Mouse (Mus musculus) liver, adult 2 months (tissue): ENCODE results near the gene Zfp804a. TPM values are rescaled to one million over a fixed set of nuclear protein-coding genes. Genes with fewer than 3 reads are reported as not detected.

Experiments
- DNase-seq: peaks from one replicate; pipeline ENCODE4 v3.0.0-alpha.2; 2011; ENCODE audit warnings: low read depth, low spot score; ENCODE audit errors: extremely low read depth
- H3K27ac ChIP-seq: fragments of 200-500 bp; replicated peaks from 2 replicates; pipeline ENCODE4 v1.5.1; 2012; ENCODE audit warnings: low read depth, mild to moderate bottlenecking, control low read depth, inconsistent platforms, low read length; ENCODE audit not compliant: insufficient read depth
- H3K27me3 ChIP-seq: fragments of 200-500 bp; 2 replicates; pipeline ENCODE4 v1.6.1; 2012; ENCODE audit warnings: mild to moderate bottlenecking, moderate library complexity, low read length, inconsistent platforms; ENCODE audit not compliant: control insufficient read depth, insufficient read depth
- H3K36me3 ChIP-seq: fragments of 200-500 bp; 2 replicates; pipeline ENCODE4 v1.6.1; 2012; ENCODE audit warnings: low read length, inconsistent platforms; ENCODE audit not compliant: control insufficient read depth, insufficient read depth
- H3K4me1 ChIP-seq: fragments of 200-500 bp; 2 replicates; pipeline ENCODE4 v1.6.1; 2011; ENCODE audit warnings: low read length; ENCODE audit not compliant: control insufficient read depth, insufficient read depth
- H3K4me3 ChIP-seq: fragments of 200-500 bp; 2 replicates; pipeline ENCODE4 v1.5.1; 2011; ENCODE audit warnings: low read depth, mild to moderate bottlenecking, control low read depth, low read length, moderate library complexity; ENCODE audit not compliant: insufficient read depth
- H3K79me2 ChIP-seq: fragments of 200-500 bp; 2 replicates; pipeline ENCODE4 v1.6.1; 2012; ENCODE audit warnings: inconsistent platforms, mild to moderate bottlenecking, low read length, moderate library complexity; ENCODE audit not compliant: control insufficient read depth, insufficient read depth
- H3K9ac ChIP-seq: fragments of 200-500 bp; 2 replicates; pipeline ENCODE4 v1.6.1; 2012; ENCODE audit warnings: low read depth, mild to moderate bottlenecking, control low read depth, inconsistent platforms, low read length
- CTCF ChIP-seq: fragments of 200-500 bp; IDR thresholded peaks from 2 replicates; pipeline ENCODE4 v1.5.1; 2011; ENCODE audit warnings: low read depth, low read length, control low read depth
- POLR2A ChIP-seq: fragments of 200-500 bp; IDR thresholded peaks from 2 replicates; pipeline ENCODE4 v1.6.1; 2011; ENCODE audit warnings: low read length, control low read depth; ENCODE audit not compliant: insufficient read depth; ENCODE audit errors: extremely low read depth
- WGBS: fragments of 180-500 bp; shearing (Covaris S2); methylation state at CpG from one replicate; pipeline ENCODE4 v1.1.7; 2018; 5-methylcytosine and 5-hydroxymethylcytosine counted together
- polyA plus RNA-seq: library from polyadenylated mRNA; depleted of rRNA; stranded (reverse); fragments of >200 nt; gene quantifications from 2 replicates; pipeline ENCODE4 v1.2.3, GENCODE M21; 2012
- total RNA-seq: library from RNA; depleted of rRNA; stranded (reverse); fragments of >200 nt; gene quantifications from 2 replicates; pipeline ENCODE4 v1.2.3, GENCODE M21; 2014

Zfp804a gene
- total and polyA plus RNA-seq, 2 experiments, result not detected

GRCm38 (mm10) chr2:82069172-82069571 is 16.1 kb downstream of the Zfp804a start:
- 55% methylated on average over 1 of the region's 1 CpGs for WGBS
- Histone ChIP-seq H3K4me1 (no peaks in the 10 kb centered on the region), H3K36me3 (no peaks in the 10 kb centered on the region), H3K79me2 (no peaks in the 10 kb centered on the region), H3K4me3 (no peak overlapping the region), H3K9ac (no peak overlapping the region), H3K27ac (no peak overlapping the region), H3K27me3 (no peaks in the 10 kb centered on the region)
- no peak for DNase-seq
- TF ChIP-seq CTCF, result no peak
- TF ChIP-seq POLR2A, result no peak

- WGBS, result 61% methylated on average over 3 of the region's 3 CpGs
- no peaks in the 10 kb centered on the region for H3K4me1 ChIP-seq
- H3K27ac ChIP-seq, result no peak overlapping the region
- TF ChIP-seq POLR2A (no peak), CTCF (no peak)
- no peak overlapping the region for H3K4me3 ChIP-seq
- H3K9ac ChIP-seq, result no peak overlapping the region
- DNase-seq, result no peak
- no peaks in the 10 kb centered on the region for H3K79me2 ChIP-seq
- H3K27me3 ChIP-seq, result no peaks in the 10 kb centered on the region
- no peaks in the 10 kb centered on the region for H3K36me3 ChIP-seq
Measured at GRCm38 (mm10) chr2:82076883-82077282, 23.9 kb downstream of the Zfp804a start.

DNA sequence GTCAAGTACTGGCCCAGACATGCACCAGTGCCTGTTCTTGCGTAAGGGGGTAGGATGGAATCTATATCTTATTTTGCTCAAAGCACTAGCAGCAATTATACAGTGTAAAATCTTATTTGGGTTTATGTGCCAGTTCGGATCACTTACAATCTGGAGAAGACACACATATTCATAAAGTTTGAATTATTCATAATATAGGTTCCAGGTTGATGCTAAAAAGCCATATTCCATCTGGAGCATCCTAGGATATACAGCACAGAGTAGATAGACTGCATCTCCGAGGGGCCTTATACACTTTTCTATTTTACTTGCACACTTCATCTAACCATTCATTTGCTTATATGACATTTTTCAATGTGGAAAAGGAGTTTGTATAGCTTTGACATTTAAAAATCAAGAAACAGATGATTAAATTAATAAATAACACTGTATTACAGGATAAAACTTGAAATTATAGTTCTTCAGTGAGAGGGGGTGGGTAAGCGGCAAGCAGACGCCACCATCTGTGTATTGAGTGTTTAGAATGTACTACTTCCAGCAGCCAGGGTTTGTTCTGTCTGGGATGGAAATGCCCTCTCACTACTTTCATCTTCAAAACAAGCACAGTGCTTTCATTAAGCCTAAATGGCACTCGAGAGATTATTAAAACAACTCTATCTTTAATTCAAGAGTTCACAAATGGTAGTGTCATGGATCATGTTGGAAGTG is 25.4 kb downstream of the Zfp804a start:
- H3K36me3 ChIP-seq, result no peaks in the 10 kb centered on the region
- no peaks in the 10 kb centered on the region for H3K27me3 ChIP-seq
- no peaks in the 10 kb centered on the region for H3K79me2 ChIP-seq
- H3K4me1 ChIP-seq, result no peaks in the 10 kb centered on the region
- no peak overlapping the region for H3K27ac ChIP-seq
- no peak overlapping the region for H3K9ac ChIP-seq
- 87% methylated on average over 6 of the region's 6 CpGs for WGBS
- TF ChIP-seq CTCF (no peak), POLR2A (no peak)
- no peak overlapping the region for H3K4me3 ChIP-seq
- DNase-seq, result no peak

- TF ChIP-seq CTCF, result no peak
- no peak for TF ChIP-seq POLR2A
- WGBS, result 73% methylated on average over 4 of the region's 4 CpGs
- Histone ChIP-seq H3K4me1 (no peaks in the 10 kb centered on the region), H3K36me3 (no peaks in the 10 kb centered on the region), H3K27me3 (no peaks in the 10 kb centered on the region), H3K27ac (no peak overlapping the region), H3K4me3 (no peak overlapping the region), H3K79me2 (no peaks in the 10 kb centered on the region), H3K9ac (no peak overlapping the region)
- no peak for DNase-seq
Measured at GRCm38 (mm10) chr2:82080678-82081077, 27.7 kb downstream of the Zfp804a start.

DNA sequence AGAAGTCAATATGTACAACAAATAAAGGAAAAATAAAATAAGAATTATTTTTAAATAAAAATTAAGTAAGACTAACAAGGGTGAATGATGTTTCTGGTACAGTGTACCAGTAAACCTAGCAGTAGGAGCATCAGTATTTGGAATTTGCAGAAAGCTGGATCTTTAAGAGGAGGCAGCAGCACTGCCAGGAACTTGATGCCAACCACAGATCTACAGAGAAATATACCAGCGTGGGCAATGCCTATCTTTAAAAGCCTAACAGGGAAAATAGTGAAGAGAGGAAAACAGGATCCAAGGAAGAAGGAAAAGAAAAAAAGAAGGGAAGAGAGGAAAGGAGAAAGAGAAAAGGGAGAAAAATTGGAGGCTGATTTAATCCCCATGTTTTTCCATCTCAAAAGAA is 60.1 kb downstream of the Zfp804a start:
- no peak overlapping the region for H3K27ac ChIP-seq
- H3K9ac ChIP-seq, result no peak overlapping the region
- H3K27me3 ChIP-seq, result no peaks in the 10 kb centered on the region
- no peak for DNase-seq
- no peaks in the 10 kb centered on the region for H3K79me2 ChIP-seq
- WGBS, result 71% methylated on average over 1 of the region's 1 CpGs
- H3K4me3 ChIP-seq, result no peak overlapping the region
- H3K4me1 ChIP-seq, result no peaks in the 10 kb centered on the region
- H3K36me3 ChIP-seq, result no peaks in the 10 kb centered on the region
- TF ChIP-seq POLR2A (no peak), CTCF (no peak)

GRCm38 (mm10) chr2:82113650-82114049 is 60.6 kb downstream of the Zfp804a start:
- WGBS, result 86% methylated on average over 2 of the region's 2 CpGs
- H3K79me2 ChIP-seq, result no peaks in the 10 kb centered on the region
- no peak overlapping the region for H3K9ac ChIP-seq
- TF ChIP-seq CTCF (no peak), POLR2A (no peak)
- H3K36me3 ChIP-seq, result no peaks in the 10 kb centered on the region
- no peak overlapping the region for H3K4me3 ChIP-seq
- no peaks in the 10 kb centered on the region for H3K4me1 ChIP-seq
- H3K27me3 ChIP-seq, result no peaks in the 10 kb centered on the region
- no peak for DNase-seq
- no peak overlapping the region for H3K27ac ChIP-seq
